Mouse (Mus musculus) gonadal fat pad, adult 2 months (tissue): ENCODE results near the gene Treml4. TPM values are rescaled to one million over a fixed set of nuclear protein-coding genes. Genes with fewer than 3 reads are reported as not detected.

Source experiments
- DNase-seq: peaks from one replicate; pipeline ENCODE4 v3.0.0-alpha.2; 2012; ENCODE audit warnings: low read depth
- polyA plus RNA-seq: library from polyadenylated mRNA; depleted of rRNA; stranded (reverse); fragments of >200 nt; gene quantifications from 2 replicates; pipeline ENCODE4 v1.2.3, GENCODE M21; 2012; rRNA removed

Treml4 gene
- 0.94 and 1.0 TPM in 2 replicates for polyA plus RNA-seq

GRCm38 (mm10) chr17:48263741-48264362 lies at the start of gene Treml4:
Gene Treml4, plus strand, starts transcription at chr17:48264295.
- DNase-seq: no peak

- DNase-seq: no peak
Measured at GRCm38 (mm10) chr17:48215429-48215828, 48.7 kb upstream of the Treml4 start.

GRCm38 (mm10) chr17:48230680-48231079 lies 33.4 kb upstream of the Treml4 start:
- DNase-seq: no peak

- DNase-seq: no peak
Measured at GRCm38 (mm10) chr17:48232518-48232917, 31.6 kb upstream of the Treml4 start, which contains the start of gene Trem1. Gene Trem1, plus strand, starts transcription at chr17:48232768.

GRCm38 (mm10) chr17:48233789-48234188 lies 30.3 kb upstream of the Treml4 start:
- no peak for DNase-seq

- DNase-seq: no peak
Measured at GRCm38 (mm10) chr17:48234550-48234949, 29.5 kb upstream of the Treml4 start.

- no peak for DNase-seq
Measured at GRCm38 (mm10) chr17:48235773-48236370, 28.2 kb upstream of the Treml4 start.

GRCm38 (mm10) chr17:48237621-48238020 lies 26.5 kb upstream of the Treml4 start:
- no peak for DNase-seq

- DNase-seq: no peak
Measured at GRCm38 (mm10) chr17:48247221-48247928, 16.7 kb upstream of the Treml4 start, which contains the start of gene Trem3. Gene Trem3, plus strand, starts transcription at chr17:48247777.

GRCm38 (mm10) chr17:48249039-48249438 lies 15.1 kb upstream of the Treml4 start:
- DNase-seq: no peak

- no peak for DNase-seq
Measured at GRCm38 (mm10) chr17:48249501-48249900, 14.6 kb upstream of the Treml4 start.

- DNase-seq: no peak
Measured at GRCm38 (mm10) chr17:48250631-48251030, 13.5 kb upstream of the Treml4 start.

GRCm38 (mm10) chr17:48256575-48256974 lies 7.5 kb upstream of the Treml4 start:
- DNase-seq: no peak

- no peak for DNase-seq
Measured at GRCm38 (mm10) chr17:48261868-48262267, 2.2 kb upstream of the Treml4 start.

GRCm38 (mm10) chr17:48264662-48265061 lies 567 bp downstream of the Treml4 start:
- DNase-seq: no peak

GRCm38 (mm10) chr17:48266138-48266537 lies 2.0 kb downstream of the Treml4 start:
- no peak for DNase-seq

- no peak for DNase-seq
Measured at GRCm38 (mm10) chr17:48266610-48267304, 2.7 kb downstream of the Treml4 start.

GRCm38 (mm10) chr17:48267591-48267990 lies 3.5 kb downstream of the Treml4 start:
- DNase-seq: no peak

GRCm38 (mm10) chr17:48268276-48268675 lies 4.2 kb downstream of the Treml4 start:
- DNase-seq: no peak

GRCm38 (mm10) chr17:48269833-48270232 lies 5.7 kb downstream of the Treml4 start:
- DNase-seq: no peak

GRCm38 (mm10) chr17:48272158-48272557 lies 8.1 kb downstream of the Treml4 start:
- no peak for DNase-seq

GRCm38 (mm10) chr17:48272598-48272997 lies 8.5 kb downstream of the Treml4 start:
- no peak for DNase-seq
